Mouse (Mus musculus) gastrocnemius, adult 18-20 months (tissue): Measurements from ENCODE around the gene Nedd1. TPM values are rescaled to one million over a fixed set of nuclear protein-coding genes. Genes with fewer than 3 reads are reported as not detected.
A peak's percentile ranks its signal among the peaks of the same experiment; 100 is the strongest.

ENCODE experiments used
- DNase-seq: peaks from one replicate; pipeline ENCODE4 v3.0.0; 2021; ENCODE audit warnings: low spot score
- long read RNA-seq, 2 experiments: library from polyadenylated mRNA; stranded (forward); transcript quantifications; one replicate each; pipeline ENCODE4 v2.0.0; 2021
- total RNA-seq, 2 experiments: library from RNA; stranded (reverse); gene quantifications; 2 replicates each; pipeline ENCODE4 v1.2.3; 2021

Nedd1 gene
- 10 to 100 TPM; 14.3 to 15.1 TPM for total RNA-seq
- long read RNA-seq, experiment 1, transcript Nedd1-201 (15 exons, 3,534 nt) = major isoform, 35 of 40 reads
- long read RNA-seq, experiment 1, partial matches to known transcripts = 2 of 40 reads
- long read RNA-seq, experiment 1, other reads (novel, unspliced or antisense) = 3 of 40 reads
- long read RNA-seq, experiment 2, transcript Nedd1-201 (15 exons, 3,534 nt) = major isoform, 31 of 36 reads
- long read RNA-seq, experiment 2, partial matches to known transcripts = 3 of 36 reads
- long read RNA-seq, experiment 2, other reads (novel, unspliced or antisense) = 2 of 36 reads

- DNase-seq = peak; percentile 95
These were observed at the start of gene Nedd1 for GRCm38 (mm10) chr10:92721771-92722619. Gene Nedd1, minus strand, starts transcription at chr10:92722420.

- no peak for DNase-seq
These were observed 32.1 kb upstream of the Nedd1 start for GRCm38 (mm10) chr10:92754359-92754758.

GRCm38 (mm10) chr10:92730339-92730738 is 8.1 kb upstream of the Nedd1 start:
- no peak for DNase-seq

- DNase-seq = no peak
These were observed 6.5 kb upstream of the Nedd1 start for GRCm38 (mm10) chr10:92728723-92729122.

- no peak for DNase-seq
These were observed 384 bp upstream of the Nedd1 start for GRCm38 (mm10) chr10:92722620-92722988.

- peak; percentile 27 for DNase-seq
These were observed 23.2 kb downstream of the Nedd1 start for GRCm38 (mm10) chr10:92699032-92699431.

- no peak for DNase-seq
These were observed 47.2 kb downstream of the Nedd1 start for GRCm38 (mm10) chr10:92675056-92675455.

- no peak for DNase-seq
These were observed 50.3 kb downstream of the Nedd1 start for GRCm38 (mm10) chr10:92671906-92672305.

GRCm38 (mm10) chr10:92665287-92665686 is 56.9 kb downstream of the Nedd1 start:
- DNase-seq = no peak

GRCm38 (mm10) chr10:92653266-92653665 is 69.0 kb downstream of the Nedd1 start:
- no peak for DNase-seq

GRCm38 (mm10) chr10:92652399-92652920 is 69.8 kb downstream of the Nedd1 start:
- DNase-seq = no peak

GRCm38 (mm10) chr10:92651266-92651665 is 71.0 kb downstream of the Nedd1 start:
- no peak for DNase-seq

- no peak for DNase-seq
These were observed 73.1 kb downstream of the Nedd1 start for GRCm38 (mm10) chr10:92649096-92649495.

- no peak for DNase-seq
These were observed 74.5 kb downstream of the Nedd1 start for GRCm38 (mm10) chr10:92647691-92648090.

- no peak for DNase-seq
These were observed 78.2 kb downstream of the Nedd1 start for GRCm38 (mm10) chr10:92643995-92644394.

- no peak for DNase-seq
These were observed 81.2 kb downstream of the Nedd1 start for GRCm38 (mm10) chr10:92641032-92641431.
